Mouse (Mus musculus) stomach, postnatal 0 days (tissue): ENCODE data around the gene Rgl2.

Experiments
- CTCF ChIP-seq: IDR thresholded peaks from 2 replicates; pipeline ENCODE4 v1.5.1; 2016; ENCODE audit warnings: antibody characterized with exemption, low read depth, mild to moderate bottlenecking, moderate library complexity
- EP300 ChIP-seq: optimal IDR thresholded peaks from 2 replicates; pipeline ENCODE3; 2016; ENCODE audit warnings: antibody characterized with exemption

- TF ChIP-seq CTCF (no peak), EP300 (no peak)
Measured at GRCm38 (mm10) chr17:33916847-33917655, 12.3 kb upstream of the Rgl2 start.
